Mouse (Mus musculus): ENCODE measurements around the gene Krtap3-1. TPM values are rescaled to one million over a fixed set of nuclear protein-coding genes. Genes with fewer than 3 reads are reported as not detected.

Krtap3-1 gene
- polyA plus RNA-seq, 1 experiment from 2014 or later: not detected

Other genes with a start within 250 kb of the Krtap3-1 start
- not detected in 2 replicates for gene Krt25, start 243.7 kb downstream of the Krtap3-1 start, polyA plus RNA-seq (2015; fragmentation: Nextera tagmentation; extraction: Ambion mirVana)
- not detected in 2 replicates for gene Krt26, start 228.7 kb downstream of the Krtap3-1 start, polyA plus RNA-seq (2015; fragmentation: Nextera tagmentation; extraction: Ambion mirVana)
- not detected in 2 replicates for gene Krt27, start 215.5 kb downstream of the Krtap3-1 start, polyA plus RNA-seq (2015; fragmentation: Nextera tagmentation; extraction: Ambion mirVana)
- 0.19 and 0.20 TPM in 2 replicates for gene Krt28, start 191.7 kb downstream of the Krtap3-1 start, polyA plus RNA-seq (2015; fragmentation: Nextera tagmentation; extraction: Ambion mirVana)
- gene Krt10, start 177.3 kb downstream of the Krtap3-1 start, polyA plus RNA-seq (2015; fragmentation: Nextera tagmentation; extraction: Ambion mirVana): 29.7 and 30.8 TPM in 2 replicates
- not detected in 2 replicates for gene Krt12, start 144.4 kb downstream of the Krtap3-1 start, polyA plus RNA-seq (2015; fragmentation: Nextera tagmentation; extraction: Ambion mirVana)
- gene Krt20, start 128.5 kb downstream of the Krtap3-1 start, polyA plus RNA-seq (2015; fragmentation: Nextera tagmentation; extraction: Ambion mirVana): 0.34 and 0.47 TPM in 2 replicates
- gene Krt23, start 73.5 kb downstream of the Krtap3-1 start, polyA plus RNA-seq (2015; fragmentation: Nextera tagmentation; extraction: Ambion mirVana): 0.28 and 0.33 TPM in 2 replicates
- not detected in 2 replicates for gene Krt39, start 45.3 kb downstream of the Krtap3-1 start, polyA plus RNA-seq (2015; fragmentation: Nextera tagmentation; extraction: Ambion mirVana)
- gene Krt40, start 23.5 kb downstream of the Krtap3-1 start, polyA plus RNA-seq (2015; fragmentation: Nextera tagmentation; extraction: Ambion mirVana): not detected in 2 replicates
- not detected in 2 replicates for gene Krtap3-3, start 15.8 kb downstream of the Krtap3-1 start, polyA plus RNA-seq (2015; fragmentation: Nextera tagmentation; extraction: Ambion mirVana)
- gene Krtap3-2, start 9.8 kb downstream of the Krtap3-1 start, polyA plus RNA-seq (2015; fragmentation: Nextera tagmentation; extraction: Ambion mirVana): not detected in 2 replicates
- not detected in 2 replicates for gene Gm11939, start 7.2 kb downstream of the Krtap3-1 start, polyA plus RNA-seq (2015; fragmentation: Nextera tagmentation; extraction: Ambion mirVana)
- gene Krtap1-5, start 14.4 kb upstream of the Krtap3-1 start, polyA plus RNA-seq (2015; fragmentation: Nextera tagmentation; extraction: Ambion mirVana): not detected in 2 replicates
- gene Krtap1-4, start 17.0 kb upstream of the Krtap3-1 start, polyA plus RNA-seq (2015; fragmentation: Nextera tagmentation; extraction: Ambion mirVana): not detected in 2 replicates
- gene Krtap1-3, start 24.7 kb upstream of the Krtap3-1 start, polyA plus RNA-seq (2015; fragmentation: Nextera tagmentation; extraction: Ambion mirVana): not detected in 2 replicates
- not detected in 2 replicates for gene Krtap9-3, start 31.5 kb upstream of the Krtap3-1 start, polyA plus RNA-seq (2015; fragmentation: Nextera tagmentation; extraction: Ambion mirVana)
- gene Gm11938, start 36.7 kb upstream of the Krtap3-1 start, polyA plus RNA-seq (2015; fragmentation: Nextera tagmentation; extraction: Ambion mirVana): not detected in 2 replicates
- gene Gm11937, start 43.6 kb upstream of the Krtap3-1 start, polyA plus RNA-seq (2015; fragmentation: Nextera tagmentation; extraction: Ambion mirVana): not detected in 2 replicates
- gene Krtap2-4, start 48.2 kb upstream of the Krtap3-1 start, polyA plus RNA-seq (2015; fragmentation: Nextera tagmentation; extraction: Ambion mirVana): not detected in 2 replicates
- gene Gm11562, start 53.8 kb upstream of the Krtap3-1 start, polyA plus RNA-seq (2015; fragmentation: Nextera tagmentation; extraction: Ambion mirVana): not detected in 2 replicates
- not detected in 2 replicates for gene Krtap4-1, start 61.6 kb upstream of the Krtap3-1 start, polyA plus RNA-seq (2015; fragmentation: Nextera tagmentation; extraction: Ambion mirVana)
- gene Krtap4-2, start 68.5 kb upstream of the Krtap3-1 start, polyA plus RNA-seq (2015; fragmentation: Nextera tagmentation; extraction: Ambion mirVana): not detected in 2 replicates
- gene Krtap4-7, start 77.5 kb upstream of the Krtap3-1 start, polyA plus RNA-seq (2015; fragmentation: Nextera tagmentation; extraction: Ambion mirVana): not detected in 2 replicates
- gene Gm11555, start 83.6 kb upstream of the Krtap3-1 start, polyA plus RNA-seq (2015; fragmentation: Nextera tagmentation; extraction: Ambion mirVana): not detected in 2 replicates
- gene Gm11563, start 92.3 kb upstream of the Krtap3-1 start, polyA plus RNA-seq (2015; fragmentation: Nextera tagmentation; extraction: Ambion mirVana): not detected in 2 replicates
- gene Krtap4-6, start 99.3 kb upstream of the Krtap3-1 start, polyA plus RNA-seq (2015; fragmentation: Nextera tagmentation; extraction: Ambion mirVana): not detected in 2 replicates
- not detected in 2 replicates for gene Gm14190, start 124.1 kb upstream of the Krtap3-1 start, polyA plus RNA-seq (2015; fragmentation: Nextera tagmentation; extraction: Ambion mirVana)
- gene Gm14180, start 167.7 kb upstream of the Krtap3-1 start, polyA plus RNA-seq (2015; fragmentation: Nextera tagmentation; extraction: Ambion mirVana): not detected in 2 replicates
- not detected in 2 replicates for gene Gm11595, start 206.3 kb upstream of the Krtap3-1 start, polyA plus RNA-seq (2015; fragmentation: Nextera tagmentation; extraction: Ambion mirVana)
- gene Krtap4-8, start 214.1 kb upstream of the Krtap3-1 start, polyA plus RNA-seq (2015; fragmentation: Nextera tagmentation; extraction: Ambion mirVana): not detected in 2 replicates
- not detected in 2 replicates for gene Krtap4-9, start 218.6 kb upstream of the Krtap3-1 start, polyA plus RNA-seq (2015; fragmentation: Nextera tagmentation; extraction: Ambion mirVana)
- gene Gm11596, start 226.8 kb upstream of the Krtap3-1 start, polyA plus RNA-seq (2015; fragmentation: Nextera tagmentation; extraction: Ambion mirVana): not detected in 2 replicates
- not detected in 2 replicates for gene Gm11569, start 232.3 kb upstream of the Krtap3-1 start, polyA plus RNA-seq (2015; fragmentation: Nextera tagmentation; extraction: Ambion mirVana)
- gene Gm11554, start 237.8 kb upstream of the Krtap3-1 start, polyA plus RNA-seq (2015; fragmentation: Nextera tagmentation; extraction: Ambion mirVana): not detected in 2 replicates
- not detected in 2 replicates for gene Krtap4-13, start 243.3 kb upstream of the Krtap3-1 start, polyA plus RNA-seq (2015; fragmentation: Nextera tagmentation; extraction: Ambion mirVana)
- not detected in 2 replicates for gene Gm11564, start 249.0 kb upstream of the Krtap3-1 start, polyA plus RNA-seq (2015; fragmentation: Nextera tagmentation; extraction: Ambion mirVana)